Mouse (Mus musculus) adrenal gland, adult 2 months (tissue): Measurements from ENCODE around the gene Sstr4. TPM values are rescaled to one million over a fixed set of nuclear protein-coding genes. Genes with fewer than 3 reads are reported as not detected.
A peak's percentile ranks its signal among the peaks of the same experiment; 100 is the strongest.

ENCODE experiments used
- DNase-seq: peaks from one replicate; pipeline ENCODE4 v3.0.0; 2021
- long read RNA-seq: library from polyadenylated mRNA; stranded (forward); transcript quantifications from one replicate; pipeline ENCODE4 v2.0.0, GENCODE M21; 2021
- polyA plus RNA-seq: library from polyadenylated mRNA; depleted of rRNA; stranded (reverse); fragments of >200 nt; gene quantifications from 2 replicates; pipeline ENCODE4 v1.2.3, GENCODE M21; 2012; rRNA removed
- total RNA-seq, 2 experiments: library from RNA; stranded (reverse); gene quantifications; 2 replicates each; pipeline ENCODE4 v1.2.3; 2021

Sstr4 gene
- under 1 TPM; 0.26 to 0.86 TPM for total RNA-seq
- polyA plus RNA-seq: 0.72 and 0.84 TPM in 2 replicates
- long read RNA-seq: 0 reads

- DNase-seq: peak; percentile 59
Observed at GRCm38 (mm10) chr2:148395131-148396051, at the start of gene Sstr4. TSS of gene Sstr4 (plus strand) at chr2:148395344.

- DNase-seq: no peak
Observed at GRCm38 (mm10) chr2:148345373-148345772, 49.8 kb upstream of the Sstr4 start.

GRCm38 (mm10) chr2:148346976-148347375 is 48.2 kb upstream of the Sstr4 start:
- DNase-seq: no peak

- no peak for DNase-seq
Observed at GRCm38 (mm10) chr2:148349509-148350307, 45.4 kb upstream of the Sstr4 start.

GRCm38 (mm10) chr2:148350460-148350859 is 44.7 kb upstream of the Sstr4 start:
- DNase-seq: no peak

- no peak for DNase-seq
Observed at GRCm38 (mm10) chr2:148352655-148353054, 42.5 kb upstream of the Sstr4 start.

GRCm38 (mm10) chr2:148357145-148357544 is 38.0 kb upstream of the Sstr4 start:
- DNase-seq: no peak

- no peak for DNase-seq
Observed at GRCm38 (mm10) chr2:148364536-148364935, 30.6 kb upstream of the Sstr4 start.

- DNase-seq: no peak
Observed at GRCm38 (mm10) chr2:148365227-148365626, 29.9 kb upstream of the Sstr4 start.

GRCm38 (mm10) chr2:148371743-148372630 is 23.2 kb upstream of the Sstr4 start:
- DNase-seq: no peak

GRCm38 (mm10) chr2:148373602-148374071 is 21.5 kb upstream of the Sstr4 start:
- DNase-seq: no peak

- DNase-seq: peak; percentile 21
Observed at GRCm38 (mm10) chr2:148375326-148376150, 19.6 kb upstream of the Sstr4 start.

- DNase-seq: no peak
Observed at GRCm38 (mm10) chr2:148378817-148379342, 16.3 kb upstream of the Sstr4 start.

GRCm38 (mm10) chr2:148379899-148380413 is 15.2 kb upstream of the Sstr4 start:
- no peak for DNase-seq

GRCm38 (mm10) chr2:148381076-148381475 is 14.1 kb upstream of the Sstr4 start:
- DNase-seq: no peak

GRCm38 (mm10) chr2:148386476-148386875 is 8.7 kb upstream of the Sstr4 start:
- no peak for DNase-seq

GRCm38 (mm10) chr2:148386927-148387326 is 8.2 kb upstream of the Sstr4 start:
- no peak for DNase-seq

- DNase-seq: no peak
Observed at GRCm38 (mm10) chr2:148387652-148388581, 7.2 kb upstream of the Sstr4 start.

- no peak for DNase-seq
Observed at GRCm38 (mm10) chr2:148393149-148393548, 2.0 kb upstream of the Sstr4 start.
